Mouse (Mus musculus) forebrain, embryonic 16.5 days (tissue): ENCODE data around the gene Cyp19a1. TPM values are rescaled to one million over a fixed set of nuclear protein-coding genes. Genes with fewer than 3 reads are reported as not detected.

ENCODE experiments used
- ATAC-seq: fragments of 200-750 bp; cut with Nextera tagmentation; 2 replicates; pipeline ENCODE4 v1.8.0; 2017; ENCODE audit warnings: mild to moderate bottlenecking, moderate library complexity
- H3K27ac ChIP-seq: fragments of 300-500 bp; sonication (generic); 2 replicates; pipeline ENCODE4 v1.5.1; 2014; ENCODE audit warnings: low read length, control low read depth
- H3K27me3 ChIP-seq: fragments of 300-500 bp; sonication (generic); replicated peaks from 2 replicates; pipeline ENCODE4 v1.6.1; 2014; ENCODE audit warnings: low read length; ENCODE audit not compliant: control insufficient read depth, insufficient read depth
- H3K36me3 ChIP-seq: fragments of 300-500 bp; sonication (generic); 2 replicates; pipeline ENCODE4 v1.6.1; 2014; ENCODE audit not compliant: control insufficient read depth, insufficient read depth
- H3K4me1 ChIP-seq: fragments of 300-500 bp; sonication (generic); replicated peaks from 2 replicates; pipeline ENCODE4 v1.6.1; 2014; ENCODE audit warnings: low read length; ENCODE audit not compliant: control insufficient read depth, insufficient read depth
- H3K4me2 ChIP-seq: fragments of 300-500 bp; sonication (generic); 2 replicates; pipeline ENCODE4 v1.6.1; 2014; ENCODE audit warnings: mild to moderate bottlenecking, low read length, control low read depth
- H3K4me3 ChIP-seq: fragments of 300-500 bp; sonication (generic); replicated peaks from 2 replicates; pipeline ENCODE4 v1.5.1; 2014; ENCODE audit warnings: mild to moderate bottlenecking, low read length, control low read depth
- H3K9ac ChIP-seq: fragments of 300-500 bp; sonication (generic); replicated peaks from 2 replicates; pipeline ENCODE4 v1.6.1; 2014; ENCODE audit warnings: low read depth, low read length, control low read depth
- H3K9me3 ChIP-seq: fragments of 300-500 bp; sonication (generic); 2 replicates; pipeline ENCODE4 v1.6.1; 2016; ENCODE audit warnings: low read length; ENCODE audit not compliant: control insufficient read depth
- WGBS: fragments of 180-500 bp; shearing (Covaris S2); extraction: QIAGEN DNeasy Blood & Tissue Kit; methylation state at CpG from one replicate; pipeline ENCODE4 v1.1.7; 2014; 5-methylcytosine and 5-hydroxymethylcytosine counted together
- polyA plus RNA-seq: library from polyadenylated mRNA; unstranded; fragments of >200 nt; fragmentation: Nextera tagmentation; extraction: Ambion mirVana; gene quantifications from 2 replicates; pipeline ENCODE4 v1.2.1, GENCODE M21; 2015

Cyp19a1 gene
- polyA plus RNA-seq, result 0.92 and 2.1 TPM in 2 replicates

- Histone ChIP-seq H3K4me3 (no peak within 1 kb of the TSS), H3K9me3 (no peaks in the 10 kb centered on the region), H3K9ac (no peak within 1 kb of the TSS), H3K27ac (no peak within 1 kb of the TSS), H3K36me3 (no peaks in the 10 kb centered on the region), H3K4me1 (no peaks in the 10 kb centered on the region), H3K4me2 (no peak within 1 kb of the TSS), H3K27me3 (no peaks in the 10 kb centered on the region)
- WGBS, result 92% methylated on average over 7 of the region's 7 CpGs
- ATAC-seq, result no peak
Measured at GRCm38 (mm10) chr9:54268010-54268409, at the start of gene Cyp19a1. Gene Cyp19a1 (minus strand): TSS chr9:54268110.

- ATAC-seq, result no peak
- Histone ChIP-seq H3K36me3 (no peaks in the 10 kb centered on the region), H3K27ac (no peak overlapping the region), H3K4me2 (no peak overlapping the region), H3K27me3 (no peaks in the 10 kb centered on the region), H3K4me1 (no peaks in the 10 kb centered on the region), H3K9ac (no peak overlapping the region), H3K4me3 (no peak overlapping the region), H3K9me3 (no peaks in the 10 kb centered on the region)
- 78% methylated on average over 9 of the region's 9 CpGs for WGBS
Measured at GRCm38 (mm10) chr9:54316363-54316762, 48.5 kb upstream of the Cyp19a1 start.

DNA sequence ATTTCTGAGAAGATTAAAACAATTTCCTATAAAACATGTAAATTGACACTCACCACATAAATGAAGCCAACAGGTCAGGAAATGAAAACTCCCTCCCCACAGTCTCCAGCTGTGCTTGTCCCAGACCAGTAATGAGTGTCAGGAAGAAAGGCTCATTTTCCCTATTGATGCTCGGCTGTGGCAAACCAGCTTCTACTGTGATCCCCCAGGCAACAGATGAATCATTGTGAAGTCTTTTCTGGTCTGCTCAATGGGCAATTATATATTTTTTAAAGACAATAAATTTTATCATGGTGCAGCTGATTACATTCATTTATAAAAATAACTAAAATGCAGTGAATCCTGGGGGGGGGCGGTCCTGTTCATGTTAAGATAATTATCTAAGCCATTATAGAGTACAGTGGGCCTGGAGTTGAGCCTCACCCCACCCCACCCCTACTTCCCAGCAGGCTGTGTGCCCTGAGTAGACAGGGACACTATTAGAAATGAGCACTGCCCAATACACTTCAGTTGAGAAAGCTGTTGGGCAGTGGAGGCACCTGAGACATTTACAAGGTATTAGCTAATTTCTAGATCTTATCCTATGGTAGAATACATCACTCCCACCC lies 40.9 kb upstream of the Cyp19a1 start:
- H3K27ac ChIP-seq, result no peak overlapping the region
- no peaks in the 10 kb centered on the region for H3K4me1 ChIP-seq
- ATAC-seq, result peak; percentile 66
- no peak overlapping the region for H3K9ac ChIP-seq
- 22% methylated on average over 2 of the region's 2 CpGs for WGBS
- no peaks in the 10 kb centered on the region for H3K9me3 ChIP-seq
- no peak overlapping the region for H3K4me2 ChIP-seq
- H3K27me3 ChIP-seq, result no peaks in the 10 kb centered on the region
- H3K36me3 ChIP-seq, result no peaks in the 10 kb centered on the region
- H3K4me3 ChIP-seq, result no peak overlapping the region

DNA sequence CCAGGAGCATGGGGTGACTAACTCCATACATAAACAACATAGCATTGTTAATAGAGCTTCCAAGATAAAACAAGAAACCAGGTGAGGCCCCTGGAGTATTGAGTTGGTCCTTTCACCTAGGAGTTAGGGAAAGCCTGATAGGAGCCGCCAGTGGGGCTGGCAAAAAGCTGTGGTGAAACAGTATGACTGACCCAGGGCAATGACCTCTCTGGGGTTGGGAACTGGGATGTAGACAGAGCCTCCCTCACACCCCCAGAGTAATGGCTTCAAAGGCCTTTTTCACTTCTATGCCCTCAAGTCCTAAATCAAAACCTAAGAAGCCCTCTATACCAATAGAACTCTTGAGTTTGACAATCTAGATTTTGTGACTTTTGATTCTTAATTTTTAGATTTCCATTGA lies 40.3 kb upstream of the Cyp19a1 start:
- no peaks in the 10 kb centered on the region for H3K9me3 ChIP-seq
- no peak for ATAC-seq
- WGBS, result 60% methylated on average over 1 of the region's 1 CpGs
- no peaks in the 10 kb centered on the region for H3K4me1 ChIP-seq
- H3K4me3 ChIP-seq, result no peak overlapping the region
- H3K27me3 ChIP-seq, result no peaks in the 10 kb centered on the region
- H3K27ac ChIP-seq, result no peak overlapping the region
- H3K9ac ChIP-seq, result no peak overlapping the region
- no peak overlapping the region for H3K4me2 ChIP-seq
- no peaks in the 10 kb centered on the region for H3K36me3 ChIP-seq

GRCm38 (mm10) chr9:54301255-54301654 lies 33.3 kb upstream of the Cyp19a1 start:
- Histone ChIP-seq H3K4me1 (no peaks in the 10 kb centered on the region), H3K36me3 (no peaks in the 10 kb centered on the region), H3K9ac (no peak overlapping the region), H3K4me3 (no peak overlapping the region), H3K27ac (no peak overlapping the region), H3K4me2 (no peak overlapping the region), H3K9me3 (no peaks in the 10 kb centered on the region), H3K27me3 (no peaks in the 10 kb centered on the region)
- WGBS, result 86% methylated on average over 4 of the region's 4 CpGs
- ATAC-seq, result no peak

DNA sequence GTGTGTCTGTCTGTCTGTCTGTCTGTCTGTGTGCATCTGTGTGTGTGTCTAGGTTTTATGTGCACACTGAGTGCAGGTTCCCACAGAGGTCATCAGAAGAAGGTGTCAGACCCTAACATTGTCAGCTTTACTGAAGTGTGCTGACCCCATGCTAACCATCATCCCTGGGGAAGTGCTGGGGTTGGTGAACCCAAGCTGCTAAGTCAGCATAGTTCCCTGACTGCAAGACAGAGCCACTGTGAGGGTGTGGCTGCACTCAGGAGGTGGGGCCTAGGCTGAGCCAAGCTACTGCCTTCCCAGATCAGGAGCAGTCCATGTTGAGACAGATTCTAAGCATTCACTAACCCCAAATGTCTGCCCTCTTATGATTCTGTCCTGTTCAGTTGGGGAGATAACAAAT lies 31.9 kb upstream of the Cyp19a1 start:
- no peaks in the 10 kb centered on the region for H3K36me3 ChIP-seq

GRCm38 (mm10) chr9:54299389-54299788 lies 31.5 kb upstream of the Cyp19a1 start:
- no peak overlapping the region for H3K9ac ChIP-seq
- 87% methylated on average over 3 of the region's 3 CpGs for WGBS
- no peak for ATAC-seq
- no peak overlapping the region for H3K4me3 ChIP-seq
- H3K4me1 ChIP-seq, result no peaks in the 10 kb centered on the region
- H3K9me3 ChIP-seq, result no peaks in the 10 kb centered on the region
- H3K27me3 ChIP-seq, result no peaks in the 10 kb centered on the region
- no peak overlapping the region for H3K4me2 ChIP-seq
- H3K27ac ChIP-seq, result no peak overlapping the region
- no peaks in the 10 kb centered on the region for H3K36me3 ChIP-seq

More for the DNA sequence above, 31.9 kb upstream of the Cyp19a1 start:
- Histone ChIP-seq H3K9ac (no peak overlapping the region), H3K4me2 (no peak overlapping the region), H3K4me3 (no peak overlapping the region), H3K9me3 (no peaks in the 10 kb centered on the region), H3K27me3 (no peaks in the 10 kb centered on the region), H3K4me1 (no peaks in the 10 kb centered on the region), H3K27ac (no peak overlapping the region)
- ATAC-seq, result no peak

GRCm38 (mm10) chr9:54287804-54288203 lies 19.9 kb upstream of the Cyp19a1 start:
- WGBS, result 45% methylated on average over 5 of the region's 5 CpGs
- no peaks in the 10 kb centered on the region for H3K9me3 ChIP-seq
- no peak overlapping the region for H3K27ac ChIP-seq
- no peak overlapping the region for H3K4me2 ChIP-seq
- no peak overlapping the region for H3K9ac ChIP-seq
- no peak for ATAC-seq
- no peaks in the 10 kb centered on the region for H3K36me3 ChIP-seq
- peaks cover 8% of the 10 kb centered on the region for H3K4me1 ChIP-seq
- H3K4me3 ChIP-seq, result no peak overlapping the region
- H3K27me3 ChIP-seq, result peaks cover 5% of the 10 kb centered on the region

DNA sequence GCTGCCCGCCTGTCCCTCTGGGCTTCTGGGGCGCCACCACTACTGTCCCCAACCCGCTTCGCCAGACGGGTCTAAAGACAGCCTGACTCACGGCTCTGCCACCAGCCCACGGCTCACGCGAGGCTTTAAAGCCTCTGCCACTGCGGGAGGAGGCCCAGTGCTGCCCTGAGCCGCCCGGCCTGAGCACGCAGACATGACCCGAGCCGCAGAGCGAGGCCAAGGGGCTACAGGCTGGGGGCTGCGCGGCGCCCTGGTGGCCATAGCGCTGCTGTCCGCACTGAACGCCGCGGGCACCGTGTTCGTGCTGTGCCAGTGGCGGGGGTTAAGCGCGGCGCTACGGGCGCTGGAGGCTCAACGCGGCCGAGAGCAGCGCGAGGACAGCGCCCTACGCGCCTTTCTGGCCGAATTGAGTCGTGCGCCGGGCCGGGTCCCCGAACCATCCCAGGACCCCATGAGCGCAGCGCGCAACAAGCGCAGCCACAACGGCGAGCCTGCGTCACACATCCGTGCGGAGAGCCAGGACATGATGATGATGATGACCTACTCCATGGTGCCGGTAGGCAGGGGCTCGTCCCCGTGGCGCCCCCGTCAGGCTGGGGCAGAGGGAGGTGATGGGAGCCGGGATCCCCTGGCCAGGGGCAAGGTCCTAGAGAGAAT lies 18.5 kb upstream of the Cyp19a1 start, which contains the start of gene Gldn:
Gene Gldn, plus strand, starts transcription at position 156 of the 657 bp plus-strand sequence.
- peaks cover 8% of the 10 kb centered on the region for H3K4me1 ChIP-seq
- H3K9me3 ChIP-seq, result no peaks in the 10 kb centered on the region
- H3K36me3 ChIP-seq, result no peaks in the 10 kb centered on the region
- peak; percentile 72 for ATAC-seq
- H3K27me3 ChIP-seq, result peaks cover 5% of the 10 kb centered on the region
- H3K4me2 ChIP-seq, result peak within 1 kb of the TSS; percentile 93
- H3K9ac ChIP-seq, result peak within 1 kb of the TSS; percentile 67
- H3K27ac ChIP-seq, result no peak within 1 kb of the TSS
- WGBS, result 2% methylated on average over 61 of the region's 61 CpGs
- peak within 1 kb of the TSS; percentile 50 for H3K4me3 ChIP-seq
